Mouse (Mus musculus) forebrain, embryonic 14.5 days (tissue): ENCODE measurements at regions not wholly inside any gene's neighbourhood (a gene's known extent, or its start where the extent isn't known, plus 50 kb on each side); places are given as distances from the start of the nearest gene placed in this dataset.

ENCODE experiments used
- ATAC-seq: fragments of 200-750 bp; cut with Nextera tagmentation; 2 replicates; pipeline ENCODE4 v1.8.0; 2017; ENCODE audit warnings: mild to moderate bottlenecking, moderate library complexity
- DNase-seq: peaks from one replicate; pipeline ENCODE4 v3.0.0-alpha.2; 2015; ENCODE audit warnings: low spot score
- H3K27ac ChIP-seq: fragments of 300-500 bp; sonication (generic); 2 replicates; pipeline ENCODE4 v1.5.1; 2014; ENCODE audit warnings: low read depth, mild to moderate bottlenecking, control low read depth, low read length, moderate library complexity
- H3K27me3 ChIP-seq: fragments of 300-500 bp; sonication (generic); replicated peaks from 2 replicates; pipeline ENCODE4 v1.6.1; 2014; ENCODE audit warnings: low read length, control low read depth, mixed read lengths; ENCODE audit not compliant: control insufficient read depth, insufficient read depth
- H3K36me3 ChIP-seq: fragments of 300-500 bp; sonication (generic); 2 replicates; pipeline ENCODE4 v1.6.1; 2014; ENCODE audit warnings: low read length, control low read depth; ENCODE audit not compliant: control insufficient read depth, insufficient read depth
- H3K4me1 ChIP-seq: fragments of 300-500 bp; sonication (generic); 2 replicates; pipeline ENCODE4 v1.6.1; 2014; ENCODE audit warnings: antibody characterized with exemption, low read length, control low read depth; ENCODE audit not compliant: control insufficient read depth, insufficient read depth
- H3K4me2 ChIP-seq: fragments of 300-500 bp; sonication (generic); 2 replicates; pipeline ENCODE4 v1.6.1; 2014; ENCODE audit warnings: mild to moderate bottlenecking, control low read depth, low read length
- H3K4me3 ChIP-seq: fragments of 300-500 bp; sonication (generic); 2 replicates; pipeline ENCODE4 v1.5.1; 2014; ENCODE audit warnings: low read depth, low read length, control low read depth
- H3K9ac ChIP-seq: fragments of 300-500 bp; sonication (generic); 2 replicates; pipeline ENCODE4 v1.6.1; 2014; ENCODE audit warnings: mild to moderate bottlenecking, low read length, control low read depth, moderate library complexity
- H3K9me3 ChIP-seq: fragments of 300-500 bp; sonication (generic); replicated peaks from 2 replicates; pipeline ENCODE4 v1.6.1; 2016; ENCODE audit warnings: low read length, control low read depth, mixed read lengths; ENCODE audit not compliant: control insufficient read depth
- WGBS: fragments of 180-500 bp; shearing (Covaris S2); extraction: QIAGEN DNeasy Blood & Tissue Kit; methylation state at CpG from one replicate; pipeline ENCODE4 v1.1.7; 2014; 5-methylcytosine and 5-hydroxymethylcytosine counted together

DNA sequence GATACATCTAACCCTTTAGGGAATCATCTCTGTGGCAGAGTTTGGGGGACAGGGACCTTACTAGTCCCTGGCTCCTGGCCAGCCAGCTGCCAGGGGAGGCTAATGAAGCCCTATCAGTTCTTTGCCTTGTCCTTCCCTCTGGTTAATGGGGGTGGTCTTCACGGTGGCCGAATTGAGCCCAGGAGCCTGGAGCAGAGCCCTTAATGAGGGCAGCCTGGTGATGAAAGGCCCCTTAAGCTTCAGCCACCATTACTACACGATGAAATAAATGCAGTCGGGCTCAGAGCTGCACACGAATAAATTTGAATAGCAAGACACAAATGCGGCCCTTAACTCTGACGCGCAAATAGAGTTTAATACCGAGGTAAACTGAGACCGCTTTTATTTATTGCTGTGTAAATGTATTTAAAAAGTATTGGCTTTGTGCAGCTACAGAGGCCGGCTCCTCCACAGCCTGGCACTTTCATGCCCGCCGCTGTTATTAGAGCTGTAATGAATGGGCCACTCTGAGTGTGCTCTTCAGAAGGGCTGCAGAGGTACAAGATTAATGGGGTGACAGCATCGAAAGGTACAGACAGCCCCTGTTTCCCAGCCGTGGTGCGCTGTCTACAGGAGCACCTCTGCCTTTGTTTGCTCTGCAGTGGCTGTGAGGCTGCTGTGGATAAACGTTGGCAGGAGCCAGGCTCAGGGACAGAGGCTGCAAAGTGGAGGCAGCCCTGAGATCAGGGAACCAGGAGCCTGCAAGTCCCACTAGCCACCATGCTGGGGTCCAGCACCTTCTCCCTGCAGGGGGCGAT is 335.2 kb upstream of the Zmiz1 start:
- Histone ChIP-seq H3K9ac (peak overlapping the region; percentile 29; the same call in 1 of the 2 replicates), H3K27me3 (no peaks in the 10 kb centered on the region), H3K36me3 (no peaks in the 10 kb centered on the region), H3K4me3 (no peak overlapping the region), H3K4me1 (peaks cover 36% of the 10 kb centered on the region), H3K27ac (peak overlapping the region; percentile 80), H3K9me3 (no peaks in the 10 kb centered on the region), H3K4me2 (peak overlapping the region; percentile 8; the same call in 1 of the 2 replicates)
- DNase-seq (peak; percentile 58), ATAC-seq (peak; percentile 51)
- 10% methylated on average over 18 of the region's 18 CpGs for WGBS

DNA sequence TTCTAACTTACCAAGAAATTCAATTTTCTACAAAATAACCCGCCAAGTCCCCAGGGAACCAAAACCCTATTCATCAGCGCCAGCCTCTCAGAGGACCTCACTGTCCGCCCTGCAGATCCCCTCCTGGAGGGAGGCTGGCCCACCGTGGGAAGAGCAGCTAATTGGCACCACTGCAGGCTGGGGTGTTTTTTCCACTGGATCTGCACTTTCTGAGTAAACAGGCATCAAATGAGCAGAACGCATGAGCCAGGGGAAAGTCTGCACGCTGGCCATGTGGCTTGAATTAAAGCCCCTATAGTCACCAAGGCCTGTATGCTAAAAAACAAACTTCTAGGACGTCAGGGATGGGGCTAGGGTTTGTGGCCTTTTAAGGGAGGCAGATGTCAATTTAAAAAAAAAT is 332.4 kb upstream of the Zmiz1 start:
- peaks cover 36% of the 10 kb centered on the region for H3K4me1 ChIP-seq
- DNase-seq (peak; percentile 54), ATAC-seq (no peak; the same call in 1 of the 2 replicates)
- H3K36me3 ChIP-seq: no peaks in the 10 kb centered on the region
- H3K27me3 ChIP-seq: no peaks in the 10 kb centered on the region
- H3K27ac ChIP-seq: peak overlapping the region; percentile 2; the same call in 1 of the 2 replicates
- H3K4me3 ChIP-seq: no peak overlapping the region
- H3K9me3 ChIP-seq: no peaks in the 10 kb centered on the region
- H3K4me2 ChIP-seq: no peak overlapping the region
- 15% methylated on average over 7 of the region's 7 CpGs for WGBS
- no peak overlapping the region for H3K9ac ChIP-seq

DNA sequence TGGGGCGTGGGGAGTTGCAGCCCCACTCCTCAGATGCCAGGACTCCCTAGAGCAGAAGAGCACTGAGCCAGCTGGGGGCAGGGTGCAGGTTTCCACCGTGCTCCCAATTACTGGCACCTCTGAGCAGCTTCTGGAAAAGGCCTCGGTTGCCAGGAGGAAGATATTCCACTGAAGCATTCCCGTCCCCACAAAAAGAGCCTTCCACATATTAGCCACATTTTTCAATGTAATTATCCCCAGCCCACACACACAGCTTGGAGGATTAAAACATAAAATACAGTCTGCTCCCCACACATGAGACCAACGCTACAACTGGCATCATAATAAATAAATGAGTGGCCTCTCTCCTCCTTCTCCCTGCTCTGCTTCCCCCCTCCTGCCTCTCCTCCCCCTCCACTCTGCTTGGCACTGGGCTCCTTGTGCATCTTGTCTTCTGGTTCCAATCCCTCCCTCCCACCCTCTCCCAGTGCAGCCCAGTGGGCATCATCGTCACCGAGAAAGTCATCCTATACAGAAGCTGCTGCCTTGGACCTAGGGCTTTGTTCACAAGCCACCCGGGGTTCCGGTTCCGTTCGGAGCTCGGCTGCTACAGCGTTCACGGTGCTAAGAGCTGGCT is 331.3 kb upstream of the Zmiz1 start:
- Histone ChIP-seq H3K9me3 (no peaks in the 10 kb centered on the region), H3K4me3 (no peak overlapping the region), H3K36me3 (no peaks in the 10 kb centered on the region), H3K27ac (peak overlapping the region; percentile 82), H3K4me1 (peaks cover 36% of the 10 kb centered on the region), H3K27me3 (no peaks in the 10 kb centered on the region), H3K9ac (peak overlapping the region; percentile 48), H3K4me2 (peak overlapping the region; percentile 23)
- DNase-seq (peak; percentile 75), ATAC-seq (peak; percentile 58)
- WGBS: 19% methylated on average over 14 of the region's 14 CpGs

DNA sequence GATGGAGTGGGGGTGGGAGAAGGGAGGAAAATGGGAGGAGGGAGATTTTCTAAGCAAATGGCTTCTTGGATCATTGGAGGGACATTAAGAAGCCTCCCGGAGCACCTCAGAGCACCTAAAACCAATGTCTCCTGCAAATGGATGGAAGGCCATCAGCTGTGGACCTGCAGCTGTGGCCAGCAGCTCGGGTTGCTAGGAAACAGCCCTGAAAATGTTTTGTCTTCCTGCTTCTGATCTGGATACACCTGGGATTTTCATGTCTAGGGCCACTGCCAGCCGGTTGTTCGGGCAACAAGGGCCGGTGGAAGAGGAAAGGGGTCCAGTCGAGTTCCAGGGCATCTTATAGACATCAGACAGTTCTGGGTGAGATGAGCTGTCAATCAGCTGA is 330.8 kb upstream of the Zmiz1 start:
- Histone ChIP-seq H3K4me1 (peaks cover 35% of the 10 kb centered on the region), H3K36me3 (no peaks in the 10 kb centered on the region), H3K9me3 (no peaks in the 10 kb centered on the region), H3K4me2 (peak overlapping the region; percentile 23), H3K27me3 (no peaks in the 10 kb centered on the region), H3K9ac (peak overlapping the region; percentile 48), H3K4me3 (no peak overlapping the region), H3K27ac (peak overlapping the region; percentile 82)
- WGBS: 56% methylated on average over 6 of the region's 6 CpGs
- DNase-seq (peak; percentile 29), ATAC-seq (no peak)

DNA sequence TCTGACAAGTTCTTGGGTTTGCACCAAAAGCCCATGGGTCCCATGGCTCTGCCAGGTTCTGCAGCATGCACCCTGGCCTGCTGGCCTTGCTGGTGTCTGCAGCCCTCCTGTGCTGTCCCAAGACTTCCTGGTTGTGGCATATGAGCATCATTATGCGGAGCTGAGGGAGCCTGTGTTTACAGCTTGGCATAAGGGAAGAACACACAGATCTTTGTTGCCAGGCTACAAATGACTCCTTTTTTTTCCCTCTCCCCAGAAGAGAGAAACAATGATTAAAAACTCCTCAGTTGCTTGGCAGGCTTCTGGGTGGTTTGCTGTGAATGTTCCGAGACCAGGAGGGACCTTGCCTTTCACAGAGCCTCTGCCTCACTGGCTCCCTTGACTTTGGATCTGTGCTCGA is 323.6 kb upstream of the Zmiz1 start:
- Histone ChIP-seq H3K27ac (no peak overlapping the region), H3K36me3 (no peaks in the 10 kb centered on the region), H3K4me1 (peaks cover 16% of the 10 kb centered on the region), H3K9ac (no peak overlapping the region), H3K27me3 (no peaks in the 10 kb centered on the region), H3K4me2 (no peak overlapping the region), H3K9me3 (no peaks in the 10 kb centered on the region), H3K4me3 (no peak overlapping the region)
- WGBS: 29% methylated on average over 3 of the region's 3 CpGs
- ATAC-seq: 0 out of 2 replicates have a peak, but pooled peaks have one; percentile 26
- DNase-seq: peak; percentile 68

DNA sequence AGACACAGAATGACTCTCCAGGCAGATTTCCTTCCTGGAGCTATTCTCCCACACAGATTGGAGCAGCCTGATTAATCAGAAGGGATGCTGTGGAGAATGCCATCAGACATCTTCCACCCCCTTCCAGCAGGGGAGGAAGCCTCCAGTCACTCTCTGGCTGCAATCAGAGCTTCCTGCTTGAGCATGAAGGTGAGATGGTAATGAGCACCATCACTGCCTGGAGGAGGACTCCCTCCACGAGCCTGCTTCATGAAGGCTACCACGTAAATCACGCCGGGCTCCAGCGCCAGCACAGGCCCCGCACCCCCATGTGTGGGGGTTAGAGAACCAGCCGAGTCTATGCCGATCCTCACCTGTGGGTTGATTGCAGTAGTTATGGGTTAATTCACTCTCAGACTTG is 321.7 kb upstream of the Zmiz1 start:
- no peak for DNase-seq
- Histone ChIP-seq H3K36me3 (no peaks in the 10 kb centered on the region), H3K4me2 (no peak overlapping the region), H3K9me3 (no peaks in the 10 kb centered on the region), H3K4me1 (peaks cover 19% of the 10 kb centered on the region), H3K27me3 (no peaks in the 10 kb centered on the region), H3K27ac (no peak overlapping the region), H3K4me3 (no peak overlapping the region), H3K9ac (no peak overlapping the region)
- ATAC-seq: no peak
- WGBS: 93% methylated on average over 8 of the region's 8 CpGs

DNA sequence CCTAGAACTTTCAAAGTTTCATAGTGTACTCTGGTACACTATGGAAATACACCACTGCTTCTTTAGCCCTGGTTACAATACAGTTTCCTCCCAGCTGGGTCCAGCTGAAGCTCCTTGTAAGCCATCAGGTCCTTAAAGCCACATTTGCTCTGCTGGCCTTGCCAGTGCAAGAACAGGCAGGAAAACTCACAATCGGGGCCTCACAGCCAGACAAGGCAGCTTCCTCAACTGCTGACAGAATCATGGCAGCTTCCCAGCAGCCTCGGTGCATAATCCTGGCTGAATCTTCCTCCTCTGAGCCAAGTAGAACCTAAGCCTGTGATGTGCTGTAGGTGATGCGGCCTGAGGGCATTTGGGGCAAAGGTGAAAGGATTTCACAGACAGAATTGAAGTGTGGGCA is 320.5 kb upstream of the Zmiz1 start:
- 42% methylated on average over 3 of the region's 3 CpGs for WGBS

DNA sequence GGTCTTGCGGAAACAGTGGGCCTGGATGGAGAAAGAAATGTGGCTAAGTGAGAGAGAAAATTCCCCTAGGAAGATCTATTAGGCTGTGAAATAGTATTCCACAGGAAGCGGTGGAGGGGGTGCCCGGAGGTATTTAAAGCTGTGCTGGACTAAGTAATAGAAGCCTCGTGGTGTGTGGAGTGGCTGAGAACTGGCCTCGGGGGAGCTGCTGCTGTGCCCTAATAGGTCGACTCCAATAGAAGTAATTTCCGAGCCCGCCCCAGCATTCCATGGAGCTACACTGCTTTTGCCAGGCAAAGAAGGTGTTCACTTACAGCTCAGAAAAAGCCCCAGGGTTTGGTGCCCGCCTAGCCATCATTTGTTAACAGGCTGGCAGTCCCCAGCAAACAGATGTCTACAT is 317.1 kb upstream of the Zmiz1 start:
- Histone ChIP-seq H3K4me2 (no peak overlapping the region), H3K36me3 (no peaks in the 10 kb centered on the region), H3K27ac (no peak overlapping the region), H3K4me1 (peaks cover 8% of the 10 kb centered on the region; the same call in 1 of the 2 replicates), H3K27me3 (no peaks in the 10 kb centered on the region), H3K9ac (no peak overlapping the region), H3K4me3 (no peak overlapping the region), H3K9me3 (no peaks in the 10 kb centered on the region)
- WGBS: 60% methylated on average over 9 of the region's 9 CpGs
- peak; percentile 28 for DNase-seq
- ATAC-seq: no peak

More for the DNA sequence above, 320.5 kb upstream of the Zmiz1 start:
- DNase-seq (peak; percentile 49), ATAC-seq (no peak)
- Histone ChIP-seq H3K4me1 (peaks cover 19% of the 10 kb centered on the region), H3K9me3 (no peaks in the 10 kb centered on the region), H3K36me3 (no peaks in the 10 kb centered on the region), H3K27ac (no peak overlapping the region), H3K27me3 (no peaks in the 10 kb centered on the region), H3K4me2 (no peak overlapping the region), H3K9ac (no peak overlapping the region), H3K4me3 (no peak overlapping the region)

DNA sequence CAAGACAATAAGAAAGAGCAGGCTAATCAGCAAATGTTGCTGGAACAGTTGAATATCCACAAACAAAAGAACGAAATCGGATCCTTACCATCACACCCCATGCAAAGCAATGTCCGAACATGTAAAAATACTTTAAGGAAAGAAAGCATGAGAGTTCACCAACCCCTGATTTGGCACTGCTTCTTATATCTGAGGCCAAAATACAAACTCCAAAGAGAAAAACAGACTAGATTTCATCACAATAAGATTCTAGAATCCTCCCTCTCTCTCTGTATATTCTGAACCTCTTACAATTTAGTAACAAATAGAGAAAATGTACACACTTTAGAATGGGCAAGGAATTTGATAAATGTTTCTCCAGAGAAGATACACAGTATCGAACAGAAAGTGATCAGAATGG is 315.9 kb upstream of the Zmiz1 start:
- no peaks in the 10 kb centered on the region for H3K27me3 ChIP-seq
- no peak overlapping the region for H3K27ac ChIP-seq
- no peak overlapping the region for H3K4me3 ChIP-seq
- no peak for ATAC-seq
- H3K36me3 ChIP-seq: no peaks in the 10 kb centered on the region
- H3K4me2 ChIP-seq: no peak overlapping the region
- DNase-seq: no peak
- H3K9ac ChIP-seq: no peak overlapping the region
- peaks cover 8% of the 10 kb centered on the region; the same call in 1 of the 2 replicates for H3K4me1 ChIP-seq
- 84% methylated on average over 4 of the region's 4 CpGs for WGBS
- H3K9me3 ChIP-seq: no peaks in the 10 kb centered on the region
